Mouse (Mus musculus): ENCODE measurements around the gene Hist1h3f.

Gene Hist1h3f

DNA sequence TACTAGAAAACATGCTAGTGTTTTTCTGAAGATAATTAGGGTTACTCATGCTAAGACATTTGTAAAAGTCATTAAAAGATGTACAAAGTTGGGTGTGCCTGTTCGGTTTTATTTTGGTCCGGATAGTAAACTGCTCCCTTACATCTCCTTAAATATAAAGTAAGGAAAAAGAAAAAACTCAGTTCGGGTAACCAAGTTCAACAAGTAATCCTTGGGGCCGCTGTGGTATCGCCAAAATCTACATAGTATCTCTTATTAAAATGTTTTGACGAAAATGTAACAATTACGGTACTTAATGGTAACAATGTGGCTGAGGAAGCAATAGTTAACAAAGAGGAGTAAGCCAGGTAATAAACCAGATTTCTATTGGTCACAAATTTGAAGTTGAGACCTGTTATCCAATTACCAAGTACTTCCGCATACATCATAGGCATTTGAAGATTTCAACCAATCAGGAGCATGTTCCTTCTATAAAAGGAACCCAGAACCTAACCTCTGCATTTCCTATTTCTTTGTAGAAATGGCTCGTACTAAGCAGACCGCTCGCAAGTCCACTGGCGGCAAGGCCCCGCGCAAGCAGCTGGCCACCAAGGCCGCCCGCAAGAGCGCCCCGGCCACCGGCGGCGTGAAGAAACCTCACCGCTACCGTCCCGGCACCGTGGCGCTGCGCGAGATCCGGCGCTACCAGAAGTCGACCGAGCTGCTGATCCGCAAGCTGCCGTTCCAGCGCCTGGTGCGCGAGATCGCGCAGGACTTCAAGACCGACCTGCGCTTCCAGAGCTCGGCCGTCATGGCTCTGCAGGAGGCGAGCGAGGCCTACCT is at the start of gene Hist1h3f:
Hist1h3f (plus strand) TSS at position 88 of the 822 bp plus-strand sequence.
- DNase-seq, result peak; percentile 49 to 79

DNA sequence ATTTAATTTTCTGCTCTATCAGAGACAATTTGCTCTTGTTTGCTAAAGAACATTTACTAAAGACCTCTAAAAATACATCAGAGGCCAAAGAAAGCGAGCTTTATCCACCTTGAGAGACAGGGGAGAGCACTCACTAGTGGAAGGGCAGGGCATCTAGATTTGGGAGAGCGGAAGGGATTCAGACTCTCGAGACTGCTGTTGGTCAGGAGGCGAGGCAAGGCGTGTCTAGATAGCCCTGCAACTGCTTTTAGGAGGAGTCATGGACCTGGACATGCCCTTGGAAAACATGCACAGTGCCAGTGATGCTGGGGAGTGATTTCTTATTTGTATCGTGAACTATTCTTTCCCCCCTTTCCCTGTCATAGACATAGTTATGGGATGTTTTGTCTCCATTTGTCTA is 48.3 kb upstream of the Hist1h3f start:
- no peak for DNase-seq

DNA sequence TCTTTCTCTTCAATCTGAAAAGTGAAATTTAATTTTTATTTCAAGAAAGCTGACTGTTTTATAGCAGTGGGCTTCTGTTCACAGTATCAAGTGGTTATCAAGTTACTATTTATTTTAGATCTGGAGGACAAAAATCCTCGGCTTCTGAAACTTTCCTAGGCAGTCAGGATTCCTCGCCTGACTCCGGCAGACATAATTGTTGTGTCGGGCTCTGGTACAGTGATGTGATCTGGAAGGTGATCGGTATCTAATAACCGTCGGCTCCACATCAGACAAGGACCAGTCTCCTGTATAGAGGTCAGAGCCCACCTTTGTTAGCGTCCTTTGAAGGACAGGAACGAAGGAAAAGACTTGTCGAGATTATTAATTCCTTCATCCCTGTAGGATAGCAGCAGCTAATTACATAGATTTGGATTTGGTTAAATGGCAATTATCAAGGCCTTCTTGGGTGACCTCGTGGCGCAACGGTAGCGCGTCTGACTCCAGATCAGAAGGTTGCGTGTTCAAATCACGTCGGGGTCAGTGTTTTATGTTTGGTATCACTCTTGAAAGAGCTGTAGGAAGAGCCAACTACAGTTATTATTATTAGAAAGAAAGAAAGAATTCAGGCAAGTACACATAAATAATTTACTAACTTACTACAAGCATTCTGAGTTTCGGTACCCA is 46.1 kb upstream of the Hist1h3f start:
- DNase-seq, result no peak

DNA sequence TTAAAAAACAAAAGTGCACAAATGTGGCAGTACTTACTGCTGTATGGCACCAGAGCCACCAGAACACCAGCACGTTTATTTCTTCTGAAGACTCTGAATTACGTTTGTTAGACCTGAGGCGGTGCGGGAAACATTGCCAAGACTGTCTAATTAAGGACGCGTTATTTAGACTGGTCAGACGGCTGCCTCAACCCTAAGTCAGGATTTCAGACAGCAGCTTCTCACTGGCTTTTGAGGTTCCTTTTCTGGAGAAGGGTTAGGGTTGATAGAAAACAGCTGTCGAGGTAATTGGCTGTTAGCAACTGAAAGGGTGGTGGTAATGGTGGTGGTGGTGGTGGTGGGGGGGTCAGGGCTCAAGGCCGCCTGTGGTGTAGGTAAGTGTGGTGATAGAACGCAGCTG is 45.2 kb upstream of the Hist1h3f start:
- DNase-seq, result no peak

DNA sequence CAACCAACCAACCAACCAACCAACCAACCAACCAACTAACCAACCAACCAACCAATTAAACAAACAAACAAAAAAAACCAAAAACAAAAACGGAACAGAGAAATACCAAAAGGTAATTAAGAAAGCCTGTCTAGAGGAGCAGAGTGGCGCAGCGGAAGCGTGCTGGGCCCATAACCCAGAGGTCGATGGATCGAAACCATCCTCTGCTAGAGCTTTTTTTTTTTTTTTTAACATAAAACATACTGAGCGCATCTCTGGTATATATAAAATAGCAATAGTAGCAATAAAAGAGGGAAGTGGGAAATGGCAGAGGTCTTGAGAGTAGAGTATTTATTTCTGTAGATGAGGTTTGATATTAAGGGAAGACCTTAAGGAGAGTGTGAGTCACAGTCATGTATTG is 43.9 kb upstream of the Hist1h3f start:
- no peak for DNase-seq

DNA sequence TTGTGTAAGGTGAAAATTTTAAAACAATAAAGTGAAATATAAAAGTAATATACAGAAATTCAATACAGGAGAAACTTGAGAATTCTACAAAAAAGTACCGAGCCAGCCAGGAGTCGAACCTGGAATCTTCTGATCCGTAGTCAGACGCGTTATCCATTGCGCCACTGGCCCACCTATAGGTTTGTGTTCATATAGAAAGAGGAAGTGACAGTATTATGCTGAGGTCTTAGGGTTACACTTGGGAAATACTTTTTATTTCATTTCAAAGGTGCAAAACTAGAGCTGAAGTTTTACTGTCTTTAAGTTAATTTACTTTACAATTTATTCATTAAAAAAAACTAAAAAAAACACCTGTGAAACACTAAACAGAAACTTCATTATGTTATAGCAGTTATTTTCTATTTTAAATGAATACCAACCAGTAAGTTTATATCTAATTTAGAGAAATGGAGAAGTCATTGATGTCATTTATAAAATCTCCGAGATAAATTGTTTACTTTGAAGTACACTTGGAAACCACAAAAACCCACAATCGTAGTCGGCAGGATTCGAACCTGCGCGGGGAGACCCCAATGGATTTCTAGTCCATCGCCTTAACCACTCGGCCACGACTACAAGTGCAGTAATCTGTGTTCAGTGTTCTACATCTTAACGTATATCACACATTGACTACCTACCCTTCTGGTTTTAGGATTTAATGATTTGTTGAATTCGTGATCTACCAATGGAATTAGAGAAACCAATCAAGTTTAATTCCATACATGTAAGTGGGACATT is 43.2 kb upstream of the Hist1h3f start:
- peak in 1 of 2 experiments; percentile 47 for DNase-seq

DNA sequence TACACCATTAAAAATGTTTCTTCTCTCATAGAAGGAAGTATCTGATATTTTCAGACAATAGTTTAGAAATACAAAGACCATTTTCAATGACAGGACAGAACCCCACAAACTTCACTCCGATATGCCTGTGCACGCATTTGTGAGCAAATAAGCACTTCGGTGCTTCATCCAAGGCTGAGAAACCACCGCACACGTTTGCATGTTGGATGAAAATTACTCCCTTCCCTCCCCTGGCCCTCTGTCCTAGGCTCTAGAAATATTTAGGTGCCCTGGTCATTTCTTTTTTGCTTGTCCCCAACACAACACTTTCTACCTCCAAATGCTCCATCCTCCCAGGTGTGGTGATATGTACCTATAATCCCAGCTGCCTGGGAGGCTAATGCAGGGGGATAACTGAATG is 42.3 kb upstream of the Hist1h3f start:
- no peak for DNase-seq

DNA sequence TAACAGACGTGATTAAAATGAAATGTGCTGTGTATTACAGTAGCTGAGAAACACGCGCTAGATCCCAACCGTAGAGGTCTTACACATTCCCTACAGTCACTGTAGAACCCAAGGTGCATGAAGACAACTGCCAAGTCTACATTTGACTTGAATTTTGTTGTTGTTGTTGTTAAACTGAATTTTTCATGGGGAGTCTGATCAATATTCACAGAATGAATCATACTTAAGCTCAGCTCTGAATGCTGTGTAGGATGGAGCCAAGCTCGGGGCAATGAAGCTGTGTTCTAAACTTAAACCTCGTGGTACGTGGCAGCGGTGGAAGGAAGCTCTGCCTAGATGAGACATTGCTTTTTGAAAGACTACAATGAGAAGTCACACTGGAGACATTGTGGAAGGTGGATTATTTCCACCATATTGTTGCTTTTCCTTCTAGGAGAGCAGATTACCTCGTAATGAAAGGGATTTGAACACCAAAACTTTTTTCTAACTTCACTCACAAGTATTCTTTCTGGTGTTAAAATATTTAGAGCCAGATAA is 41.8 kb upstream of the Hist1h3f start:
- DNase-seq, result no peak

DNA sequence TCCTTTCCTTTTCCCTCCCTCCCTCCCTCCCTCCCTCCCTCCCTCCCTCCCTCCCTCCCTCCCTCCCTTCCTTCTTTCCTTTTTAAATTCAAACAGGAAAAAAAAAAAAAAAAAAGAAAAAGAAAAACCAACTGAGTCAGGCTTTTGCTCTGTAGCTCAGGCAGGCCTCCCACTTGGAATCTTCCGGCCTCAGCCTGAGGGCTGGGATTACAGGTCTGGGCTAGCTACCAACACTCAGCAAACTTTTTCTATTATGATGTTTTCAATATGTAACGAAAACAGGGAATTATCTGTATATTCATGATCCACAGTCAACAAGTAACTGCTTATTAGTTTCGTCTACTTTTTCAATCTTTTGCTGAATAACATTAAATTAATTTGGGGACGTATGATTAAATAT is 40.9 kb upstream of the Hist1h3f start:
- DNase-seq, result no peak

DNA sequence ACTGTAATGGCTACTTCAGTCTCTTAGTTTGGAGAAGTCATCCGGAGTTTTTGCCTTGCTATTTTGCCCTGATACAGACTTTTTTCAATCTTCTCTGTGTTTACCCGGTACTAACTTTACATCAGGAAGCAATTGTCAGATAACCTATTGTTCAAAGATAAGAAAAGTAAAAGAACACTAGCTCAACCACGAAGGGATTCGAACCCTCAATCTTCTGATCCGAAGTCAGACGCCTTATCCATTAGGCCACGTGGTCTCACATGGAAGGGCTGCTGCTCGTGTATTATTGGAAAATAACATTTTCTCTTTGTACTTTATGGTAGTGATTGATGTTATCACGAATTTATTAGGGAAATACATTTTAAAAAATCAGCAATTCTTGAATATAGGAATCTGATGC is 40.1 kb upstream of the Hist1h3f start:
- peak in 1 of 2 experiments; percentile 59 for DNase-seq

DNA sequence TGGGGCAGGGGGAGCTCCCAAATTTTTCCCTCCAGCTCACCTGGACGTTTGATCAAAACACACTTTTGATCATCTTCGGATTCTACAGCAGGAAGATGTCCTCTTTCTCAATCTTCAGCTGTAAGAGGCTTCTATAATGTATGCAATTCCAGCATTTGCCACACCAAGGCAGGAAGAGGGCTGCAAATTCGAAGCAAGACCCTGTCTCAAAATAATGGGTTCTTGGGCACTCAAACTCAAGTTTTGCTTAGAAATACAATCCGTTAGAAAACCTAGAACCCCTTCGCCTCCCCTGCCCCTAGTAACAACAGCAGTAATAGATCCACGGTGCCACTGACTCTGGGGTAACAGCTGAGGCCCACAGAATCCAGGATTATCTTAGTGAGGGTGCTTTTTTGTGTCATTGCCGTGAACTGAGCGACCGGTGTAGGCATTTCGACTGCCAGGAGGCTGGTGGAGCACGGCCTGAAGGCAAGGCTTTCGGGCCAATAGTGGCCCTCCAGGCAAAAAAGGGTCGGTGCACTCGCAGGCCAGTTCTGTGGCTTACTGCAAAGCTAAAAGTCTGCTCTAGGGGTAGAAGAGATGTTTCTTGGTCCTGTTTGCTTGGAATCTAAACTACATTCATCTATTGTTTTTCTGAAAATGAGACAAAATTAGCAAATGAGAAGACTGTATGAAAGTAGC is 38.0 kb upstream of the Hist1h3f start:
- DNase-seq, result no peak

DNA sequence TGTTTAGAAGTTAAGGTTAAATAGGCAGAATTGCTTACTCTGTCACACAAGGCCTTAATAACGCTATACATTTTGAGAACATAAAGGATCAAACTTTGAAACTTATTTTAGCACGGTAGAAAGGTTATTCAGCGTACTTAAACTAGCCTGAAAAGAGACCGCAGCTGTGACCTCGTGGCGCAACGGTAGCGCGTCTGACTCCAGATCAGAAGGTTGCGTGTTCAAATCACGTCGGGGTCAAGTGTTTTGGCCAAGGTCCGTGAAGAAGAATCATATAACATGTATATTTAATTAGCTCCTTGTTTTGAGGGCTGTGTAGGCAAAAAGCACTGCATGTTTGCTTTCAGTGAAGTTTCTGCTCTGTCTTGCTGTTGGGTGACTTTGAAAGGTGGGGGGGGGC is 37.5 kb upstream of the Hist1h3f start:
- no peak for DNase-seq

DNA sequence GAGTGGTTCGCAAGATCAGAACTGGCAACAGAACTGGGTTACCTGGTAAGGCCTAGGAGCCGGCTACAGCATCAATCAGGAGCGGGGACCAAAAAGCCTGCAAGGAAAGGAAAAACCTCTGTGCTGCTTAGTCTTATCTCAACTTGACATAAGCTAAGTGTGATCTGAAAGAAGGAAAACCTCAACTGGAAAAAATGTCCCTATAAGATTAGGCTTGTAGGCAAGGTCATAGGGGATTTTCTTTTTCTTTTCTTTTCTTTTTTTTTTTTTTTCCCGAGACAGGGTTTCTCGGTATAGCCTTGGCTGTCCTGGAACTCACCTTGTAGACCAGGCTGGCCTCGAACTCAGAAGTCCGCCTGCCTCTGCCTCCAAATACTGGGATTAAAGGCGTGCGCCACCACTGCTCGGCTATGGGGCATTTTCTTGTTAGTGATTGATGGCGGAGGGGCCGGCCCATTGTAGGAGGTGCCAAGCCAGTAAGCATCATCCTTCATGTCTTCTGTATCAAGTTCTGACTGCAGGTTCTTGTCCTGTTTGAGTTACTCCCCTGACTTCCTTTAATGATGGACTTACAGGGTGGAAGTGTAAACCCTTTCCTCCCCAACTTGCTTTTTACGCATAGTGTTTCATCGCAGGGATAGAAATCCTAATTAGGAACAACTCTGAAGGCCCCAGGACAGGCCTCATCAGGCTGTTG is 36.9 kb upstream of the Hist1h3f start:
- DNase-seq, result no peak

DNA sequence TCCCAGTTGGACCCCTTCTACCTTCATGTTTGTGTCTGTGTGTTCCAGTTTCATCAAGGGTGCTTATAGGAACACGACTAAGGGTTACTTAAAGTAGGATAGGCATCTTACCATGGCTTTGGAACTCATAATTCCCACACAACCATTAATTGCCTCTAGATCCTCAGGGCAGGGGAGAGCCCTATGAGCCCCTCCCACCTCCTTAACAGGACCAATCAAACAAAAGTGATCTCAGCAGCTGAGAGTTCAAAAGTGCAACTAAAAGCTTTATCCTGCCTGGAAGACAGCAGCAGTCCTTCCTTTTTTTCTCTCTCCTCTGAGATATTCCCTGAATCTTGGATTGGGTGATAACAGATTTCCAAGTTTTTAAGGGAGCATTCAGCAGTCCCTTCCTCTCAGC is 33.7 kb upstream of the Hist1h3f start:
- DNase-seq, result no peak

DNA sequence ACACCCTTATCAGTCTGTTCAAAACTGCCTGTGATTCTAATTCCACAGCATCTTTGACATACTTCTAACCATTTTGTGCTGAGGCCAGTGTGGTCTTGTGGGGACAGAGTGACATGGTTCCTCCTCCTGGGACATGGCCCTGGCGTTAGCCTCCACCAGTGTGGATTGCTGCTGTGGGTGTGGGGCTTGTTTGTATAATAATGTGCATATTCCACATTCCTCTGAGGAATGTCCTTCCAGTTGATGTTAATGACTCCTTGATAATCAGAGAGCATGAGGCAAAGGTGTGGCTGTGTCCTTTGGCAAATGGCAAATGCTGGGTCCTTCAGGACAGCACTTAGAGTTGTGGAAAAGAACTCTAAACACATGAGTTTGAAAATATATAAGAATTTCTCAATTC is 30.3 kb upstream of the Hist1h3f start:
- no peak for DNase-seq

DNA sequence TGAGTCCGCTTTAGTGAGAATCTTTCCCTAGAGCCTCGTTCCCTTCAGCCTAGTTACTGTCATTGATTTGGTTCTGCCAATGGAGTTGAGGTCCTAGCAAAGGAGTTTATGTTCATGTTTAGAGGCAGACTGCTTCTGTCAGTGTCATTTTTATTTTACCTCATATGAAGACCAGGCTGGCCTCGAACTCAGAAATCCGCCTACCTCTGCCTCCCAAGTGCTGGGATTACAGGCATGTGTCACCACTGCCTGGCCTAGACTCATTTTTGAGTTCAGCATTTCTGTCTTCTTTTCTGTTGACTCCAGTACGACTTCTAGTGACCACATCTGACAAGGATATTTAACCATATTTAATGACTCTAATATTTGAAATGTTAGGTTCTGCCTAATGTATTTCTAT is 28.6 kb upstream of the Hist1h3f start:
- DNase-seq, result no peak

DNA sequence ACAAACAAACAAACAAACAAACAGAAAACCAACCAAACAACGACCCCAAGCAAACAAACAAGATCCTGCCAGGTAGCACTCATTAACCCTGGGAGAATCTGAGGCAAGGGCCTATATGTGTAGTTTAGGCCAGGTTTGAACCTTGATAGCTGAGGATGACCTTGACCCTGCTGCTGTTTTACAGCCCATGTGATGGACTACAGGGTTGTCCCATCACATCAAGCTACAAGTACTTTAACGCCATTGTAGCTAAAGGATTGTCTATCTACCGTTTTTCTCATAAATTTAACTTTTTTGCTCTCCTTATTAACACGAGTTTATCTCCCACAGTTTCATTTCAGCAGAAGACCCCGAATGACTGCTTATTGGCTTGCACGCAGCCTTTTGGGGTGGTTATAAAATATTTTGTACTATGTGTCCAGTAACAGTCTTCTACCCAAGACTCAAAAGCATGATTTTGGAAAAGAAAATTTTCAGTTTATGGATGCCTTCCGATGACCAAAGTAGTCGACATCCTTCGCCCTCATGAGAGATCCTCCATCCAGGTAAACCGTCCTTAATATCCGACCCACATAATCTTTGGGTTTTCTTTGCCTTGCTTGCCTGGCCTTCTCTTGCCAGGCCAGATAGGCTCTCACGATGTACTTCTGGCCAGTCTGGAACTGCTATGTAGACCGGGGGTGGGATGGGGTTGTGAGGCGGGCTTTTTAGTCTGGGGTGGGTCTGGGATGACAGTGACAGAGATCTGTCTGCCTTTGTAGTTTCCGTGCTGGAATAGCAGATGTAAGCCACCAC is 27.8 kb upstream of the Hist1h3f start:
- no peak for DNase-seq

DNA sequence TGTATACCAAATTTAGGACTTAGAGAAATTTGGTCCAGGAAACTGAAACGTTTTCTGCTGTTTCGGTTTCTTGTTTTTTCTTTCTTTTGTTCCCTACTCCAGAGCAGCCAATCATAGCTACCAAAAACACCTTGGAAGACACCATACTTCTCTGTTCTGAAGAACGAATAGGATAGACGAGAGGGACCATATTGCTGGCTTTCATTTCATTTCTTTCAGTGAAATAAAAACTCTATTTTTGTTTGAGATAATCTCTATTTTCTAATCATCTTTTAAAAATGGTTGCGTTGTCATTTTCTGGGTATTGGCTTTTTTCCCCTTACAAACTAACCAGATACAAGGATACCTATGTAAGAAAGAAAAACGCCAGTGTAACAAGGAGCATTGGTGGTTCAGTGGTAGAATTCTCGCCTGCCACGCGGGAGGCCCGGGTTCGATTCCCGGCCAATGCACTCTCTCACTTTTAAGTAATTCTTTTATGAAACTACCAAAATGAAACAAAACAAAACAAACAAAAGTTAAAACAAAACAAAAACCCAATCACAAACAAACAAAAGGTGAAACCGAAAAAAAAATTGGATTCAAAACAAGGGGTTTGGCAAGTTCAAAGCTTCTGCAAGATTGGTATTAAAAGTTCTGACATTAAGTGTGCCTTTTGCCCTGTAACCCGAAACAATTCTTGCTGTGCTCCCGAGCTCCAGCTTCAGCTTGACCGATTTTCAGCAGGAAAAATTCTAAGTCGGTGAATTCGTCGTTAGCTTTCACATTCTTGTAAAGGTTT is 26.8 kb upstream of the Hist1h3f start:
- peak; percentile 58 to 87 for DNase-seq

DNA sequence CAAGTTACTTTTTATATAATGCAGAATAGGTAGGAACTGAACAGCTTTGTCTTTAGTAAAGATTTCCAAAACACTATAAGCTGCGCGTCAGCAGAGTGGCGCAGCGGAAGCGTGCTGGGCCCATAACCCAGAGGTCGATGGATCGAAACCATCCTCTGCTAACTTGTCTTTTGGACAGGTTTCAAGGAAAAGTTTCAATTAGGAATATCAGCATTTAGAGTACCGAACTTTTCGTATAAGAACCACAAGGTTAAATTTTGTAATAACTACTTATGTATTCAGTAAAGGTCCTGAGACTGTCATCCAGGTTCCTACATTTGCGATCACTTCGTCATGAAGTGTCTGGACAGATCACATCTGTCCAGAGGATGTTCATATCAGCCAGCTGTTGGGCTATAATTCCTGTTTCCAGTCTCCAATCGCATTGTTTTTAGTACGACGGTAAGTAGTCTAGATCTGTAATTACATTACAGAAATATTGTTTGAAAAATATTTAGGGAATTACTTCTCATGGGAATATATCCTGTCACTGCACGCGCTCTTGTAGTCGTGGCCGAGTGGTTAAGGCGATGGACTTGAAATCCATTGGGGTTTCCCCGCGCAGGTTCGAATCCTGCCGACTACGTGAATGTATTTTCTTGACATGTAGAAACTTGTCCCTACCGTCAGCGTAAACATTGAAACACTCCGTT is 26.1 kb upstream of the Hist1h3f start:
- DNase-seq, result peak; percentile 75 to 90

DNA sequence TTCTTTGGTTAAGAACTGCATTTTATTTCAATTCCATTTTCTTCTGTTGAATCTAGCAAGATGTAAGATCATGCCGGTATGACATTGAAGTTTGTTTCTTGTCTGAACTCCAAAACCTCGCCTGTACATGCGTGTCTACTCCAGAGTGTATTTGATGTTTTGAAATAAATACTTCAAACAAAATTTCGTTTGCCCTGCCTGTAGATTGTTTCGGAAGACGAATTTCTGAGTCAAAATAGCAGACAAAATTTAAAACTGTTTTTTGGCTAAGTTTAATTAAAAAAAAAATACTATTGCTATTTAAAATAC is 25.6 kb upstream of the Hist1h3f start:
- DNase-seq, result no peak

All from cerebellum, adult 18-20 months (tissue).